Mouse (Mus musculus) bone marrow macrophage, adult 2 months (primary cell): Measurements from ENCODE around the gene Nt5c3.

Experiments
- CTCF ChIP-seq: IDR thresholded peaks from 2 replicates; pipeline ENCODE4 v1.5.1; 2012; ENCODE audit warnings: low read depth, mild to moderate bottlenecking, low read length, moderate library complexity
- POLR2A ChIP-seq: IDR thresholded peaks from 2 replicates; pipeline ENCODE4 v1.6.1; 2012; ENCODE audit warnings: mild to moderate bottlenecking, low read depth, low read length, borderline replicate concordance

- TF ChIP-seq POLR2A = no peak
- TF ChIP-seq CTCF = no peak
Measured at GRCm38 (mm10) chr6:56923331-56923725, 404 bp downstream of the Nt5c3 start.
